Mouse (Mus musculus): ENCODE measurements around the gene Cpeb4.
A peak's percentile ranks its signal among the peaks of the same experiment; 100 is the strongest.

Cpeb4 gene

GRCm38 (mm10) chr11:31847469-31847805 lies 24.6 kb upstream of the Cpeb4 start:
- DNase-seq = no peak

- DNase-seq = no peak
Observed at GRCm38 (mm10) chr11:31848725-31849124, 23.3 kb upstream of the Cpeb4 start.

- peak; percentile 86 for DNase-seq
Observed at GRCm38 (mm10) chr11:31850156-31850775, 21.7 kb upstream of the Cpeb4 start.

- DNase-seq = peak; percentile 79
Observed at GRCm38 (mm10) chr11:31850995-31851394, 21.0 kb upstream of the Cpeb4 start.

- no peak for DNase-seq
Observed at GRCm38 (mm10) chr11:31851702-31852560, 20.1 kb upstream of the Cpeb4 start.

- no peak for DNase-seq
Observed at GRCm38 (mm10) chr11:31854955-31855354, 17.1 kb upstream of the Cpeb4 start.

- no peak for DNase-seq
Observed at GRCm38 (mm10) chr11:31857479-31857878, 14.5 kb upstream of the Cpeb4 start.

- no peak for DNase-seq
Observed at GRCm38 (mm10) chr11:31861149-31861890, 10.7 kb upstream of the Cpeb4 start.

GRCm38 (mm10) chr11:31867976-31868375 lies 4.0 kb upstream of the Cpeb4 start:
- DNase-seq = no peak

- peak; percentile 100 for DNase-seq
Observed at GRCm38 (mm10) chr11:31870285-31871010, 1.6 kb upstream of the Cpeb4 start.

- peak; percentile 77 for DNase-seq
Observed at GRCm38 (mm10) chr11:31871135-31871541, 873 bp upstream of the Cpeb4 start.

- DNase-seq = peak; percentile 58
Observed at GRCm38 (mm10) chr11:31872546-31873261, 693 bp downstream of the Cpeb4 start.

GRCm38 (mm10) chr11:31874071-31874470 lies 2.1 kb downstream of the Cpeb4 start:
- no peak for DNase-seq

- DNase-seq = no peak
Observed at GRCm38 (mm10) chr11:31883671-31884070, 11.7 kb downstream of the Cpeb4 start.

GRCm38 (mm10) chr11:31885765-31886164 lies 13.8 kb downstream of the Cpeb4 start:
- no peak for DNase-seq

- DNase-seq = no peak
Observed at GRCm38 (mm10) chr11:31888229-31888628, 16.2 kb downstream of the Cpeb4 start.

- DNase-seq = no peak
Observed at GRCm38 (mm10) chr11:31892152-31892551, 20.1 kb downstream of the Cpeb4 start.

GRCm38 (mm10) chr11:31893639-31894038 lies 21.6 kb downstream of the Cpeb4 start:
- no peak for DNase-seq

GRCm38 (mm10) chr11:31896065-31896792 lies 24.2 kb downstream of the Cpeb4 start:
- no peak for DNase-seq

- DNase-seq = no peak
Observed at GRCm38 (mm10) chr11:31896905-31897304, 24.9 kb downstream of the Cpeb4 start.

GRCm38 (mm10) chr11:31899166-31899565 lies 27.2 kb downstream of the Cpeb4 start:
- DNase-seq = no peak

GRCm38 (mm10) chr11:31900736-31901135 lies 28.7 kb downstream of the Cpeb4 start:
- peak; percentile 47 for DNase-seq
